Mouse (Mus musculus) thymus, adult 2 months (tissue): ENCODE results near the gene Wdr95. TPM values are rescaled to one million over a fixed set of nuclear protein-coding genes. Genes with fewer than 3 reads are reported as not detected.
"Not testable (repeated sequence)": the region's sequence is repeated elsewhere in the genome, so short reads cannot be mapped to it uniquely, and the experiment has no call there.

Experiments
- DNase-seq: peaks from one replicate; pipeline ENCODE4 v3.0.0; 2021
- H3K27ac ChIP-seq: fragments of 200-500 bp; 2 replicates; pipeline ENCODE4 v1.5.1; 2012; ENCODE audit warnings: low read length, control low read depth; ENCODE audit not compliant: control insufficient read depth, insufficient read depth
- H3K27me3 ChIP-seq: fragments of 200-500 bp; 2 replicates; pipeline ENCODE4 v1.6.1; 2012; ENCODE audit warnings: mild to moderate bottlenecking, low read length, moderate library complexity, mixed read lengths; ENCODE audit not compliant: control insufficient read depth, insufficient read depth
- H3K36me3 ChIP-seq: fragments of 200-500 bp; 2 replicates; pipeline ENCODE4 v1.6.1; 2012; ENCODE audit warnings: mild to moderate bottlenecking, low read length, moderate library complexity; ENCODE audit not compliant: control insufficient read depth, insufficient read depth
- H3K4me1 ChIP-seq: fragments of 200-500 bp; replicated peaks from 2 replicates; pipeline ENCODE4 v1.6.1; 2012; ENCODE audit warnings: low read length; ENCODE audit not compliant: control insufficient read depth, insufficient read depth
- H3K4me3 ChIP-seq: fragments of 200-500 bp; 2 replicates; pipeline ENCODE4 v1.5.1; 2012; ENCODE audit warnings: mild to moderate bottlenecking, low read length, control low read depth, moderate library complexity; ENCODE audit not compliant: control insufficient read depth, insufficient read depth
- CTCF ChIP-seq: fragments of 200-500 bp; IDR thresholded peaks from 2 replicates; pipeline ENCODE4 v1.5.1; 2012; ENCODE audit warnings: mild to moderate bottlenecking, control low read depth, low read length, moderate library complexity, borderline replicate concordance; ENCODE audit not compliant: control insufficient read depth, poor library complexity, insufficient read depth; ENCODE audit errors: extremely low read depth
- POLR2A ChIP-seq: fragments of 200-500 bp; IDR thresholded peaks from 2 replicates; pipeline ENCODE4 v1.6.1; 2012; ENCODE audit warnings: mild to moderate bottlenecking, low read length, control low read depth, moderate library complexity; ENCODE audit not compliant: control insufficient read depth, poor library complexity, insufficient read depth; ENCODE audit errors: extremely low read depth
- WGBS: fragments of 180-500 bp; shearing (Covaris S2); methylation state at CpG from one replicate; pipeline ENCODE4 v1.1.7; 2018; 5-methylcytosine and 5-hydroxymethylcytosine counted together
- polyA plus RNA-seq: library from polyadenylated mRNA; depleted of rRNA; stranded (reverse); fragments of >200 nt; gene quantifications from 2 replicates; pipeline ENCODE4 v1.2.3, GENCODE M21; 2012

The Wdr95 gene
- polyA plus RNA-seq, 1 experiment: 0.31 TPM

- no peak overlapping the region for H3K4me3 ChIP-seq
- WGBS: 91% methylated on average over 3 of the region's 3 CpGs
- TF ChIP-seq POLR2A (no peak), CTCF (no peak)
- no peaks in the 10 kb centered on the region for H3K27me3 ChIP-seq
- no peaks in the 10 kb centered on the region for H3K4me1 ChIP-seq
- no peak for DNase-seq
- no peak overlapping the region for H3K27ac ChIP-seq
- no peaks in the 10 kb centered on the region for H3K36me3 ChIP-seq
Measured at GRCm38 (mm10) chr5:149514890-149515289, 13.6 kb upstream of the Wdr95 start.

GRCm38 (mm10) chr5:149517116-149517515, 11.4 kb upstream of the Wdr95 start:
- no peak for TF ChIP-seq POLR2A
- no peak for TF ChIP-seq CTCF

GRCm38 (mm10) chr5:149520806-149521205, 7.7 kb upstream of the Wdr95 start:
- peaks cover 10% of the 10 kb centered on the region for H3K4me1 ChIP-seq
- 47% methylated on average over 5 of the region's 5 CpGs for whole genome bisulfite sequencing
- DNase-seq: no peak
- H3K4me3 ChIP-seq: no peak overlapping the region
- TF ChIP-seq CTCF (no peak), POLR2A (no peak)
- no peaks in the 10 kb centered on the region for H3K36me3 ChIP-seq
- no peaks in the 10 kb centered on the region for H3K27me3 ChIP-seq
- no peak overlapping the region for H3K27ac ChIP-seq

More at GRCm38 (mm10) chr5:149517116-149517515, 11.4 kb upstream of the Wdr95 start:
- Histone ChIP-seq H3K27ac (no peak overlapping the region), H3K36me3 (no peaks in the 10 kb centered on the region), H3K4me1 (peaks cover 4% of the 10 kb centered on the region), H3K27me3 (no peaks in the 10 kb centered on the region), H3K4me3 (no peak overlapping the region)
- WGBS: 91% methylated on average over 6 of the region's 6 CpGs
- no peak for DNase-seq

GRCm38 (mm10) chr5:149523856-149524241, 4.6 kb upstream of the Wdr95 start:
- TF ChIP-seq CTCF (no peak), POLR2A (no peak)
- H3K27ac ChIP-seq: no peak overlapping the region

GRCm38 (mm10) chr5:149524242-149524858, 4.1 kb upstream of the Wdr95 start:
- H3K27ac ChIP-seq: no peak overlapping the region
- H3K27me3 ChIP-seq: no peaks in the 10 kb centered on the region
- no peak overlapping the region for H3K4me3 ChIP-seq
- no peaks in the 10 kb centered on the region for H3K36me3 ChIP-seq
- peak; percentile 82 for DNase-seq
- WGBS: 46% methylated on average over 16 of the region's 16 CpGs
- TF ChIP-seq CTCF (no peak), POLR2A (no peak)
- H3K4me1 ChIP-seq: peaks cover 20% of the 10 kb centered on the region

More at GRCm38 (mm10) chr5:149523856-149524241, 4.6 kb upstream of the Wdr95 start:
- peaks cover 20% of the 10 kb centered on the region for H3K4me1 ChIP-seq
- H3K27me3 ChIP-seq: no peaks in the 10 kb centered on the region
- no peak for DNase-seq
- no peaks in the 10 kb centered on the region for H3K36me3 ChIP-seq
- H3K4me3 ChIP-seq: no peak overlapping the region
- 86% methylated on average over 6 of the region's 6 CpGs for WGBS

- DNase-seq: peak; percentile 22
- Histone ChIP-seq H3K27me3 (no peaks in the 10 kb centered on the region), H3K36me3 (no peaks in the 10 kb centered on the region), H3K4me3 (no peak overlapping the region), H3K4me1 (peaks cover 20% of the 10 kb centered on the region), H3K27ac (no peak overlapping the region)
- WGBS: 47% methylated on average over 6 of the region's 6 CpGs
- TF ChIP-seq CTCF (peak; percentile 65; the same call in 1 of the 2 replicates), POLR2A (no peak)
Measured at GRCm38 (mm10) chr5:149525055-149525785, 3.3 kb upstream of the Wdr95 start.

GRCm38 (mm10) chr5:149526467-149526951, 2.0 kb upstream of the Wdr95 start:
- peak overlapping the region; percentile 70; the same call in 1 of the 2 replicates for H3K27ac ChIP-seq
- peak; percentile 47 for DNase-seq
- WGBS: 5% methylated on average over 10 of the region's 10 CpGs
- no peaks in the 10 kb centered on the region for H3K27me3 ChIP-seq
- H3K4me3 ChIP-seq: peak overlapping the region; percentile 16
- no peaks in the 10 kb centered on the region for H3K36me3 ChIP-seq
- peaks cover 18% of the 10 kb centered on the region for H3K4me1 ChIP-seq
- TF ChIP-seq POLR2A: no peak
- no peak for TF ChIP-seq CTCF

GRCm38 (mm10) chr5:149527292-149527691, 1.2 kb upstream of the Wdr95 start:
- 79% methylated on average over 4 of the region's 4 CpGs for WGBS
- not testable (repeated sequence) for H3K27ac ChIP-seq, H3K4me3 ChIP-seq, DNase-seq, H3K27me3 ChIP-seq, H3K36me3 ChIP-seq
- peaks cover 16% of the 10 kb centered on the region for H3K4me1 ChIP-seq
